Mouse (Mus musculus) MEL (cell line): ENCODE data around the gene Bcl11b. TPM values are rescaled to one million over a fixed set of nuclear protein-coding genes. Genes with fewer than 3 reads are reported as not detected.

Experiments used
- DNase-seq: peaks from one replicate; pipeline ENCODE4 v3.0.0; 2011; ENCODE audit warnings: low read depth, low spot score
- H3K27ac ChIP-seq: 2 replicates; pipeline ENCODE4 v1.5.1; 2012; ENCODE audit warnings: low read depth, mild to moderate bottlenecking, control low read depth, low read length, moderate library complexity; ENCODE audit not compliant: control insufficient read depth
- H3K27me3 ChIP-seq, 2 experiments: fragments of 150-350 bp in 1 of 2; sonication (generic) in 1 of 2; 2 replicates each; pipeline ENCODE4 v1.6.1; 2012; ENCODE audit warnings: low read length in 2 of 2, mild to moderate bottlenecking in 2 of 2, improper control_type of control experiment in 1 of 2, moderate library complexity in 1 of 2; ENCODE audit not compliant: insufficient read depth in 2 of 2, control insufficient read depth in 1 of 2
- H3K36me3 ChIP-seq, 2 experiments: 2 replicates each; pipeline ENCODE4 v1.6.1; 2012 to 2014; ENCODE audit warnings: low read length in 2 of 2, improper control_type of control experiment in 1 of 2, inconsistent platforms in 1 of 2, mild to moderate bottlenecking in 1 of 2; ENCODE audit not compliant: insufficient read depth in 2 of 2, control insufficient read depth in 1 of 2
- H3K4me1 ChIP-seq, 2 experiments: fragments of 150-350 bp in 1 of 2; sonication (generic) in 1 of 2; 2 replicates each; pipeline ENCODE4 v1.6.1; 2012; ENCODE audit warnings: low read length in 2 of 2, improper control_type of control experiment in 1 of 2, mild to moderate bottlenecking in 1 of 2; ENCODE audit not compliant: insufficient read depth in 2 of 2, control insufficient read depth in 1 of 2
- H3K4me3 ChIP-seq, 2 experiments: fragments of 150-350 bp in 1 of 2; sonication (generic) in 1 of 2; 2 replicates each; pipeline ENCODE4 v1.5.1; 2012; ENCODE audit warnings: low read depth in 2 of 2, low read length in 2 of 2, mild to moderate bottlenecking in 2 of 2, moderate library complexity in 2 of 2, control low read depth in 1 of 2, improper control_type of control experiment in 1 of 2; ENCODE audit not compliant: control insufficient read depth in 1 of 2, insufficient read depth in 1 of 2
- H3K79me2 ChIP-seq: 2 replicates; pipeline ENCODE4 v1.6.1; 2012; ENCODE audit warnings: mild to moderate bottlenecking, low read length, moderate library complexity; ENCODE audit not compliant: control insufficient read depth, poor library complexity, insufficient read depth
- H3K9ac ChIP-seq: 2 replicates; pipeline ENCODE4 v1.6.1; 2012; ENCODE audit warnings: low read depth, mild to moderate bottlenecking, control low read depth, low read length, moderate library complexity; ENCODE audit not compliant: control insufficient read depth, poor library complexity, severe bottlenecking
- H3K9me3 ChIP-seq: fragments of 150-350 bp; sonication (generic); replicated peaks from 2 replicates; pipeline ENCODE4 v1.6.1; 2012; ENCODE audit warnings: mild to moderate bottlenecking, low read length, improper control_type of control experiment, moderate library complexity; ENCODE audit not compliant: insufficient read depth
- CHD1 ChIP-seq: IDR thresholded peaks from 2 replicates; pipeline ENCODE4 v1.6.1; 2012; ENCODE audit warnings: low read depth, mild to moderate bottlenecking, inconsistent platforms, low read length, improper control_type of control experiment
- CHD2 ChIP-seq: IDR thresholded peaks from 2 replicates; pipeline ENCODE4 v1.6.1; 2011; ENCODE audit warnings: low read length, improper control_type of control experiment
- CTCF ChIP-seq, 3 experiments: IDR thresholded peaks in 2 of 3; conservative IDR thresholded peaks in 1 of 3; 2 replicates each; pipeline ENCODE4 v1.5.1; 2011 to 2012; ENCODE audit warnings: low read length in 3 of 3, low read depth in 2 of 3, mild to moderate bottlenecking in 2 of 3, improper control_type of control experiment in 1 of 3, inconsistent platforms in 1 of 3, mixed read lengths in 1 of 3, moderate library complexity in 1 of 3; ENCODE audit not compliant: control insufficient read depth in 1 of 3, insufficient read depth in 1 of 3, poor library complexity in 1 of 3, severe bottlenecking in 1 of 3
- ELF1 ChIP-seq: IDR thresholded peaks from 2 replicates; pipeline ENCODE4 v1.6.1; 2014; ENCODE audit warnings: low read depth, mild to moderate bottlenecking, inconsistent platforms, low read length, improper control_type of control experiment, moderate library complexity
- ETS1 ChIP-seq: IDR thresholded peaks from 2 replicates; pipeline ENCODE4 v1.6.1; 2012; ENCODE audit warnings: low read depth, mild to moderate bottlenecking, inconsistent platforms, low read length, improper control_type of control experiment, moderate library complexity
- GABPA ChIP-seq: IDR thresholded peaks from 2 replicates; pipeline ENCODE4 v1.6.1; 2012; ENCODE audit warnings: low read depth, mild to moderate bottlenecking, inconsistent platforms, low read length, improper control_type of control experiment, moderate library complexity
- GATA1 ChIP-seq: IDR thresholded peaks from 2 replicates; pipeline ENCODE4 v1.6.1; 2011; ENCODE audit warnings: low read depth, low read length, improper control_type of control experiment
- KAT2A ChIP-seq: conservative IDR thresholded peaks from 2 replicates; pipeline ENCODE4 v1.6.1; 2012; ENCODE audit warnings: low read depth, low read length, improper control_type of control experiment, inconsistent platforms
- MAFK ChIP-seq: IDR thresholded peaks from 2 replicates; pipeline ENCODE4 v1.6.1; 2011; ENCODE audit warnings: low read depth, mild to moderate bottlenecking, low read length, improper control_type of control experiment, borderline replicate concordance
- MAZ ChIP-seq: IDR thresholded peaks from 2 replicates; pipeline ENCODE4 v1.6.1; 2012; ENCODE audit warnings: low read depth, mild to moderate bottlenecking, inconsistent platforms, low read length, improper control_type of control experiment
- MEF2A ChIP-seq: IDR thresholded peaks from 2 replicates; pipeline ENCODE4 v1.6.1; 2014; ENCODE audit warnings: low read depth, mild to moderate bottlenecking, inconsistent platforms, low read length, improper control_type of control experiment; ENCODE audit not compliant: poor library complexity, insufficient replicate concordance, severe bottlenecking; ENCODE audit errors: extremely low read depth
- MYC ChIP-seq: IDR thresholded peaks from 2 replicates; pipeline ENCODE4 v1.6.1; 2011; ENCODE audit warnings: low read depth, mild to moderate bottlenecking, low read length, improper control_type of control experiment, moderate library complexity
- NRF1 ChIP-seq: IDR thresholded peaks from 2 replicates; pipeline ENCODE4 v1.6.1; 2014; ENCODE audit warnings: low read depth, mild to moderate bottlenecking, inconsistent platforms, low read length, improper control_type of control experiment, moderate library complexity; ENCODE audit not compliant: poor library complexity, insufficient read depth, severe bottlenecking
- POLR2A ChIP-seq, 2 experiments: IDR thresholded peaks; 2 replicates each; pipeline ENCODE4 v1.6.1; 2011 to 2012; ENCODE audit warnings: low read length in 2 of 2, mild to moderate bottlenecking in 2 of 2, control low read depth in 1 of 2, improper control_type of control experiment in 1 of 2, low read depth in 1 of 2, moderate library complexity in 1 of 2; ENCODE audit not compliant: control insufficient read depth in 1 of 2, insufficient read depth in 1 of 2, poor library complexity in 1 of 2
- RCOR1 ChIP-seq: IDR thresholded peaks from 2 replicates; pipeline ENCODE4 v1.6.1; 2012; ENCODE audit warnings: low read depth, mild to moderate bottlenecking, inconsistent platforms, low read length, improper control_type of control experiment
- SIN3A ChIP-seq: IDR thresholded peaks from 2 replicates; pipeline ENCODE4 v1.6.1; 2012; ENCODE audit warnings: low read length, improper control_type of control experiment, inconsistent platforms
- SMC3 ChIP-seq: IDR thresholded peaks from 2 replicates; pipeline ENCODE4 v1.6.1; 2011; ENCODE audit warnings: low read depth, low read length, improper control_type of control experiment
- TAL1 ChIP-seq: IDR thresholded peaks from 2 replicates; pipeline ENCODE4 v1.6.1; 2012; ENCODE audit warnings: mild to moderate bottlenecking, inconsistent platforms, low read length, moderate library complexity, mixed read lengths
- TBP ChIP-seq: IDR thresholded peaks from 2 replicates; pipeline ENCODE4 v1.8.0; 2011; ENCODE audit warnings: low read depth, low read length, improper control_type of control experiment
- TCF12 ChIP-seq: IDR thresholded peaks from 2 replicates; pipeline ENCODE4 v1.6.1; 2014; ENCODE audit warnings: low read depth, mild to moderate bottlenecking, inconsistent platforms, low read length, improper control_type of control experiment, moderate library complexity
- UBTF ChIP-seq: IDR thresholded peaks from 2 replicates; pipeline ENCODE4 v1.6.1; 2012; ENCODE audit warnings: low read depth, mild to moderate bottlenecking, inconsistent platforms, low read length, improper control_type of control experiment, moderate library complexity, borderline replicate concordance; ENCODE audit not compliant: insufficient read depth
- ZC3H11A ChIP-seq: IDR thresholded peaks from 2 replicates; pipeline ENCODE4 v1.6.1; 2012; ENCODE audit warnings: low read depth, mild to moderate bottlenecking, inconsistent platforms, low read length, improper control_type of control experiment
- ZKSCAN1 ChIP-seq: IDR thresholded peaks from 2 replicates; pipeline ENCODE4 v1.6.1; 2012; ENCODE audit warnings: low read depth, mild to moderate bottlenecking, inconsistent platforms, low read length, improper control_type of control experiment, moderate library complexity
- ZMIZ1 ChIP-seq: IDR thresholded peaks from 2 replicates; pipeline ENCODE4 v1.6.1; 2012; ENCODE audit warnings: low read depth, mild to moderate bottlenecking, inconsistent platforms, low read length, improper control_type of control experiment, moderate library complexity
- polyA plus RNA-seq, 2 experiments: library from polyadenylated mRNA; stranded (reverse) in 1 of 2; unstranded in 1 of 2; fragments of >175 nt in 1 of 2; fragments of >200 nt in 1 of 2; gene quantifications; 2 replicates each; pipeline versions ENCODE4 v1.2.1 to v1.2.4; 2012; ENCODE audit warnings: low replicate concordance in 2 of 2, low read depth in 1 of 2; ENCODE audit not compliant: insufficient read length in 2 of 2, insufficient read depth in 1 of 2, missing spikeins in 1 of 2
- total RNA-seq: library from RNA; depleted of rRNA; stranded (reverse); fragments of 300-350 nt; gene quantifications from 2 replicates; pipeline ENCODE4 v1.2.3, GENCODE M21; 2012

Bcl11b gene
- total and polyA plus RNA-seq, 3 experiments: not detected

DNA sequence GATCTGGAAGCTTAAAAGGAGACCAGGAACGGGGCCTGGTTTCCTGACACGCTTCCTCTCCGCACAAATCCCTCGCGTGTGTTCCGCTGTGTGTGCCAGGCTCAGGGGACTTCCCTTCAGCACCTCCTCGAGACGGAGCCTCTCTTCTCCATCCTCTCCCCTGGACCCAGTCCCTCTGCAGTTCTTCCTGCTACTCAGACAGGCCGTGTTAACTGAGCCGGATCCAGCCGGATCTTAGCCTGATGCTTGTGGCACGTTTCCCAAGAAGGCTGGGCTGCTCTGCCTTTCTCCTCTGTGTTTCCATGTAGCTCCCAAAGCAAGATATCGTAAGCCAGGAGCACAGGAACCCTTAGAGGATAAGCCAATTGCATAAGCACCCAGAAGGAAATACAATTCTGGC lies 46.2 kb upstream of the Bcl11b start:
- Histone ChIP-seq H3K36me3 (no peaks in the 10 kb centered on the region), H3K79me2 (no peaks in the 10 kb centered on the region), H3K27ac (no peak overlapping the region), H3K4me1 (no peaks in the 10 kb centered on the region), H3K4me3 (no peak overlapping the region), H3K27me3 (no peaks in the 10 kb centered on the region), H3K9me3 (no peaks in the 10 kb centered on the region), H3K9ac (no peak overlapping the region)
- TF ChIP-seq ZC3H11A (no peak), CHD1 (no peak), TBP (no peak), KAT2A (no peak), TCF12 (no peak), ETS1 (no peak), SIN3A (no peak), CTCF (IDR thresholded peaks at IDR 0.05 in 2 of 3, conservative IDR thresholded peaks at IDR 0.05 in 1 of 3; ENCODE audit: control insufficient read depth in 1 of 3, insufficient read depth in 1 of 3, low read depth in 2 of 3, low read length in 3 of 3, poor library complexity in 1 of 3, severe bottlenecking in 1 of 3) (no peak), GABPA (no peak), SMC3 (no peak), CHD2 (no peak), MAFK (no peak)
- DNase-seq: no peak

DNA sequence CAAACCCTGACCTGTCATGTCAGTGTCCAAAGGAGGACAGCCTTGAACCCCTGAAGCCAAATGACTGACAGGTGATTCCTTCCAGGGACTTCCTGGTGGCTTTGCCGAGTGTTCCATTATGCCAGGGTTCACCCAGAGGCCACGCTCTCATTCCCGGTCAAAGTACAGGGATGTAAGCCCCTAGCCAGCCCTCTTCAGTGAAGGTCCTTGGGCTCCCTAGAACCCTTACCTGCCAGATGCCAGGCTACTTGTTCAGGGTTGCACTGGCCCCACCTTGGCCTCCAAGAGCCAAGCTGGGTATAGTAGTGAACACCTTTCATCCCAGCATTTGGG lies 38.8 kb upstream of the Bcl11b start:
- H3K9ac ChIP-seq: no peak overlapping the region

More for the DNA sequence above, 38.8 kb upstream of the Bcl11b start:
- TF ChIP-seq MAZ (no peak), GABPA (no peak), ZMIZ1 (no peak), UBTF (no peak), MEF2A (no peak), GATA1 (no peak), ZKSCAN1 (no peak), RCOR1 (no peak), CHD2 (no peak), ETS1 (no peak), CTCF (IDR thresholded peaks at IDR 0.05 in 2 of 3, conservative IDR thresholded peaks at IDR 0.05 in 1 of 3; ENCODE audit: control insufficient read depth in 1 of 3, insufficient read depth in 1 of 3, low read depth in 2 of 3, low read length in 3 of 3, poor library complexity in 1 of 3, severe bottlenecking in 1 of 3) (no peak), ELF1 (no peak), NRF1 (no peak), ZC3H11A (no peak), MYC (no peak), POLR2A (IDR thresholded peaks at IDR 0.05; ENCODE audit: control insufficient read depth in 1 of 2, insufficient read depth in 1 of 2, low read depth in 1 of 2, low read length in 2 of 2, poor library complexity in 1 of 2) (no peak), TAL1 (no peak), TCF12 (no peak), MAFK (no peak)
- Histone ChIP-seq H3K27me3 (no peaks in the 10 kb centered on the region), H3K4me1 (no peaks in the 10 kb centered on the region), H3K27ac (no peak overlapping the region), H3K79me2 (no peaks in the 10 kb centered on the region), H3K36me3 (no peaks in the 10 kb centered on the region), H3K9me3 (no peaks in the 10 kb centered on the region), H3K4me3 (no peak overlapping the region)
- DNase-seq: no peak
